Mouse (Mus musculus) myocyte (in vitro differentiated cells): Measurements from ENCODE around the gene Ccdc82. TPM values are rescaled to one million over a fixed set of nuclear protein-coding genes. Genes with fewer than 3 reads are reported as not detected.

Source experiments
- H3K27me3 ChIP-seq: one replicate; pipeline ENCODE4 v1.6.1; 2011; ENCODE audit not compliant: control insufficient read depth, insufficient read depth, insufficient read length
- H3K36me3 ChIP-seq: one replicate; pipeline ENCODE4 v1.6.1; 2011; ENCODE audit not compliant: control insufficient read depth, insufficient read depth
- H3K4me2 ChIP-seq: one replicate; pipeline ENCODE4 v1.6.1; 2011; ENCODE audit warnings: low read depth, control low read depth
- H3K4me3 ChIP-seq: one replicate; pipeline ENCODE4 v1.5.1; 2011; ENCODE audit warnings: mild to moderate bottlenecking, control low read depth, moderate library complexity
- H3K79me2 ChIP-seq: one replicate; pipeline ENCODE4 v1.6.1; 2011; ENCODE audit not compliant: control insufficient read depth, insufficient read depth
- H3ac ChIP-seq: one replicate; pipeline ENCODE4 v1.6.1; 2011; ENCODE audit not compliant: control insufficient read depth, insufficient read length
- CEBPB ChIP-seq: IDR thresholded peaks from 2 replicates; pipeline ENCODE4 v1.6.1; 2011; ENCODE audit warnings: mild to moderate bottlenecking, moderate library complexity; ENCODE audit not compliant: poor library complexity, insufficient read depth, severe bottlenecking
- E2F4 ChIP-seq: IDR thresholded peaks from one replicate; pipeline ENCODE4 v1.6.1; 2011; ENCODE audit warnings: mild to moderate bottlenecking, control low read depth, moderate library complexity; ENCODE audit not compliant: insufficient read depth
- MAX ChIP-seq: IDR thresholded peaks from one replicate; pipeline ENCODE4 v1.6.1; 2011; ENCODE audit warnings: low read depth, mild to moderate bottlenecking, control low read depth
- MYOD1 ChIP-seq, 3 experiments: IDR thresholded peaks; one replicate each; pipeline ENCODE4 v1.6.1; 2011; ENCODE audit warnings: control low read depth in 2 of 3, low read depth in 2 of 3, mild to moderate bottlenecking in 2 of 3, moderate library complexity in 1 of 3; ENCODE audit not compliant: insufficient read length in 2 of 3, control insufficient read depth in 1 of 3
- MYOG ChIP-seq, 3 experiments: IDR thresholded peaks; one replicate each; pipeline ENCODE4 v1.6.1; 2011; ENCODE audit warnings: control low read depth in 2 of 3, low read depth in 2 of 3, mild to moderate bottlenecking in 2 of 3; ENCODE audit not compliant: insufficient read length in 2 of 3, control insufficient read depth in 1 of 3, insufficient read depth in 1 of 3
- POLR2A ChIP-seq: IDR thresholded peaks from one replicate; pipeline ENCODE4 v1.6.1; 2011; ENCODE audit warnings: low read depth, mild to moderate bottlenecking, control low read depth, moderate library complexity; ENCODE audit not compliant: insufficient read length
- POLR2AphosphoS2 ChIP-seq: IDR thresholded peaks from one replicate; pipeline ENCODE4 v1.6.1; 2011; ENCODE audit warnings: low read depth, control low read depth; ENCODE audit not compliant: insufficient read length
- REST ChIP-seq: IDR thresholded peaks from one replicate; pipeline ENCODE4 v1.6.1; 2011; ENCODE audit warnings: mild to moderate bottlenecking, control low read depth, moderate library complexity; ENCODE audit not compliant: insufficient read depth, insufficient read length
- SRF ChIP-seq: IDR thresholded peaks from one replicate; pipeline ENCODE4 v1.6.1; 2011; ENCODE audit warnings: low read depth; ENCODE audit not compliant: control insufficient read depth, insufficient read length
- TCF12 ChIP-seq: IDR thresholded peaks from one replicate; pipeline ENCODE4 v1.6.1; 2011; ENCODE audit warnings: mild to moderate bottlenecking, control low read depth; ENCODE audit not compliant: poor library complexity, insufficient read depth, severe bottlenecking
- TCF3 ChIP-seq: IDR thresholded peaks from one replicate; pipeline ENCODE4 v1.6.1; 2011; ENCODE audit warnings: low read depth, control low read depth; ENCODE audit not compliant: insufficient read length
- USF1 ChIP-seq: IDR thresholded peaks from one replicate; pipeline ENCODE4 v1.6.1; 2011; ENCODE audit warnings: low read depth, mild to moderate bottlenecking, control low read depth, moderate library complexity
- polyA plus RNA-seq: library from polyadenylated mRNA; unstranded; fragments of >200 nt; fragmentation: generic; extraction: Trizol; gene quantifications from one replicate; pipeline ENCODE4 v1.2.1, GENCODE M21; 2012; ENCODE audit warnings: missing spikeins

Gene Ccdc82
- polyA plus RNA-seq, 1 experiment: 2.1 TPM

DNA sequence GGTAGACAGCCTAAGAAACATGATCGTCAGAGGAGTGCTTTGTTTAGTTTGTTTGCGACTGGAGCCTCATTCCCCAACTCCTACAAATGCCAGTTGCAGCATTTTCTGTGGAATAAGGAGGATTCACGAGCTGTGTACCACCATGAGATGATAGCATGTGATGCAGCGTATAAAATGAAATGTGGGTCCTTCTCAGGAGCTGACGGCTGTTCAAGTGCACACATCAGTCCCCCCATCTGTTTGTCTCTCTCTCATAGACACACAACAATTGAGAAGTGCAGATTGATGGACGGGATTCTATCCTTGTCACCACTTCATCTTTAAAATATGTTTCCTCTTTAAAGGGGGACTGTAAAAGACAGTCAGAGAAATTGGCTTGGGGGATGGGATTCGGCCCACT lies 63.1 kb downstream of the Ccdc82 start:
- Histone ChIP-seq H3ac (no peak overlapping the region), H3K79me2 (no peaks in the 10 kb centered on the region), H3K36me3 (no peaks in the 10 kb centered on the region), H3K4me3 (no peak overlapping the region), H3K4me2 (no peak overlapping the region), H3K27me3 (no peaks in the 10 kb centered on the region)
- TF ChIP-seq MYOG (IDR thresholded peaks at IDR 0.05; ENCODE audit: control insufficient read depth in 1 of 3, insufficient read depth in 1 of 3, insufficient read length in 2 of 3, low read depth in 2 of 3) (no peak), REST (no peak), MAX (no peak), SRF (no peak), POLR2A (no peak), MYOD1 (IDR thresholded peaks at IDR 0.05; ENCODE audit: control insufficient read depth in 1 of 3, insufficient read length in 2 of 3, low read depth in 2 of 3) (no peak)

GRCm38 (mm10) chr9:13310236-13310635 lies 63.5 kb downstream of the Ccdc82 start:
- Histone ChIP-seq H3K27me3 (no peaks in the 10 kb centered on the region), H3ac (no peak overlapping the region), H3K79me2 (no peaks in the 10 kb centered on the region), H3K4me3 (no peak overlapping the region), H3K36me3 (no peaks in the 10 kb centered on the region), H3K4me2 (no peak overlapping the region)
- no peak for TF ChIP-seq POLR2A
- TF ChIP-seq TCF12: no peak
- no peak for TF ChIP-seq REST
- TF ChIP-seq MYOG (IDR thresholded peaks at IDR 0.05; ENCODE audit: control insufficient read depth in 1 of 3, insufficient read depth in 1 of 3, insufficient read length in 2 of 3, low read depth in 2 of 3): no peak
- TF ChIP-seq MYOD1 (IDR thresholded peaks at IDR 0.05; ENCODE audit: control insufficient read depth in 1 of 3, insufficient read length in 2 of 3, low read depth in 2 of 3): no peak
- TF ChIP-seq TCF3: no peak
- no peak for TF ChIP-seq SRF
- no peak for TF ChIP-seq MAX
- no peak for TF ChIP-seq E2F4
- no peak for TF ChIP-seq USF1
- no peak for TF ChIP-seq CEBPB
- TF ChIP-seq POLR2AphosphoS2: no peak

- H3K27me3 ChIP-seq: no peaks in the 10 kb centered on the region
- H3ac ChIP-seq: no peak overlapping the region
- no peak overlapping the region for H3K4me2 ChIP-seq
- H3K4me3 ChIP-seq: no peak overlapping the region
- TF ChIP-seq REST (no peak), USF1 (no peak), TCF12 (no peak), CEBPB (no peak), MYOG (IDR thresholded peaks at IDR 0.05; ENCODE audit: control insufficient read depth in 1 of 3, insufficient read depth in 1 of 3, insufficient read length in 2 of 3, low read depth in 2 of 3) (no peak), TCF3 (no peak), POLR2AphosphoS2 (no peak), MYOD1 (IDR thresholded peaks at IDR 0.05; ENCODE audit: control insufficient read depth in 1 of 3, insufficient read length in 2 of 3, low read depth in 2 of 3) (no peak), SRF (no peak), E2F4 (no peak), MAX (no peak), POLR2A (no peak)
- no peaks in the 10 kb centered on the region for H3K36me3 ChIP-seq
- H3K79me2 ChIP-seq: no peaks in the 10 kb centered on the region
Observed at GRCm38 (mm10) chr9:13311094-13311493, 64.3 kb downstream of the Ccdc82 start.

- no peaks in the 10 kb centered on the region for H3K79me2 ChIP-seq
- H3ac ChIP-seq: no peak overlapping the region
- no peaks in the 10 kb centered on the region for H3K27me3 ChIP-seq
- H3K4me2 ChIP-seq: no peak overlapping the region
- TF ChIP-seq SRF: no peak
- TF ChIP-seq USF1: no peak
- no peak for TF ChIP-seq POLR2A
- no peak for TF ChIP-seq POLR2AphosphoS2
- TF ChIP-seq CEBPB: no peak
- TF ChIP-seq MYOD1 (IDR thresholded peaks at IDR 0.05; ENCODE audit: control insufficient read depth in 1 of 3, insufficient read length in 2 of 3, low read depth in 2 of 3): no peak
- TF ChIP-seq TCF3: no peak
- no peaks in the 10 kb centered on the region for H3K36me3 ChIP-seq
- no peak overlapping the region for H3K4me3 ChIP-seq
Observed at GRCm38 (mm10) chr9:13313923-13314322, 67.2 kb downstream of the Ccdc82 start.

GRCm38 (mm10) chr9:13314577-13315004 lies 67.8 kb downstream of the Ccdc82 start:
- no peaks in the 10 kb centered on the region for H3K79me2 ChIP-seq
- no peaks in the 10 kb centered on the region for H3K36me3 ChIP-seq
- H3K27me3 ChIP-seq: no peaks in the 10 kb centered on the region
- no peak overlapping the region for H3K4me2 ChIP-seq
- TF ChIP-seq POLR2A: no peak
- TF ChIP-seq TCF3: no peak
- TF ChIP-seq CEBPB: no peak
- no peak for TF ChIP-seq TCF12
- no peak for TF ChIP-seq REST
- TF ChIP-seq SRF: no peak
- no peak for TF ChIP-seq E2F4
- H3ac ChIP-seq: no peak overlapping the region
- no peak overlapping the region for H3K4me3 ChIP-seq
